Mouse (Mus musculus): ENCODE data around the gene Znrd1as. TPM values are rescaled to one million over a fixed set of nuclear protein-coding genes. Genes with fewer than 3 reads are reported as not detected.
"Not testable (repeated sequence)": the region's sequence is repeated elsewhere in the genome, so short reads cannot be mapped to it uniquely, and the experiment has no call there.

Znrd1as gene
- polyA plus RNA-seq, 1 experiment from 2014 or later = 6.6 TPM

- H3K4me3 ChIP-seq = 0 out of 2 replicates have a peak overlapping the region, but pooled peaks have one; percentile 13
Observed at GRCm38 (mm10) chr17:36988475-36988874, 30.1 kb downstream of the Znrd1as start.

GRCm38 (mm10) chr17:36989437-36989836 lies 31.0 kb downstream of the Znrd1as start, which contains the start of gene H2-M5:
TSS of gene H2-M5 (minus strand) at chr17:36989537.
- no peaks in the 10 kb centered on the region for H3K9me3 ChIP-seq (replicated peaks)
- H3K4me2 ChIP-seq (replicated peaks) = peak within 1 kb of the TSS; percentile 9; the same call in 1 of the 2 replicates
- WGBS = 24% methylated on average over 5 of the region's 5 CpGs
- no peak for ATAC-seq (ENCODE audit: low FRiP score)
- H3K27ac ChIP-seq = no peak within 1 kb of the TSS
- peaks cover 30% of the 10 kb centered on the region for H3K27me3 ChIP-seq
- no peaks in the 10 kb centered on the region for H3K4me1 ChIP-seq
- no peaks in the 10 kb centered on the region for H3K36me3 ChIP-seq
- 0 out of 2 replicates have a peak within 1 kb of the TSS, but pooled peaks have one; percentile 13 for H3K4me3 ChIP-seq
- 0 out of 2 replicates have a peak within 1 kb of the TSS, but pooled peaks have one; percentile 32 for H3K9ac ChIP-seq

More at GRCm38 (mm10) chr17:36988475-36988874, 30.1 kb downstream of the Znrd1as start:
- no peak for ATAC-seq (ENCODE audit: low FRiP score)
- Histone ChIP-seq H3K9ac (0 out of 2 replicates have a peak overlapping the region, but pooled peaks have one; percentile 32), H3K27me3 (peaks cover 30% of the 10 kb centered on the region), H3K9me3 (replicated peaks) (no peaks in the 10 kb centered on the region), H3K4me1 (no peaks in the 10 kb centered on the region), H3K36me3 (no peaks in the 10 kb centered on the region), H3K27ac (no peak overlapping the region), H3K4me2 (replicated peaks) (peak overlapping the region; percentile 9; the same call in 1 of the 2 replicates)
- WGBS = 8% methylated on average over 24 of the region's 24 CpGs

- 85% methylated on average over 6 of the region's 6 CpGs for WGBS
- H3K27me3 ChIP-seq = peaks cover 30% of the 10 kb centered on the region
- H3K4me3 ChIP-seq; H3K9me3 ChIP-seq (replicated peaks); H3K4me1 ChIP-seq; H3K27ac ChIP-seq; H3K9ac ChIP-seq; H3K4me2 ChIP-seq (replicated peaks); ATAC-seq (ENCODE audit: low FRiP score); H3K36me3 ChIP-seq: not testable (repeated sequence)
Observed at GRCm38 (mm10) chr17:36990630-36991029, 32.2 kb downstream of the Znrd1as start.

GRCm38 (mm10) chr17:36992336-36993104 lies 34.1 kb downstream of the Znrd1as start:
- H3K27me3 ChIP-seq = peaks cover 22% of the 10 kb centered on the region
- H3K27ac ChIP-seq = no peak overlapping the region
- H3K36me3 ChIP-seq = no peaks in the 10 kb centered on the region
- H3K4me3 ChIP-seq = no peak overlapping the region
- ATAC-seq (ENCODE audit: low FRiP score) = no peak
- no peak overlapping the region for H3K4me2 ChIP-seq (replicated peaks)
- WGBS = 83% methylated on average over 3 of the region's 3 CpGs
- H3K4me1 ChIP-seq = no peaks in the 10 kb centered on the region
- H3K9me3 ChIP-seq (replicated peaks) = no peaks in the 10 kb centered on the region
- H3K9ac ChIP-seq = no peak overlapping the region

GRCm38 (mm10) chr17:36993770-36994325 lies 35.5 kb downstream of the Znrd1as start:
- no peak overlapping the region for H3K27ac ChIP-seq
- H3K36me3 ChIP-seq = no peaks in the 10 kb centered on the region
- H3K4me2 ChIP-seq (replicated peaks) = no peak overlapping the region
- peaks cover 9% of the 10 kb centered on the region for H3K27me3 ChIP-seq
- no peaks in the 10 kb centered on the region for H3K4me1 ChIP-seq
- H3K4me3 ChIP-seq = no peak overlapping the region
- H3K9me3 ChIP-seq (replicated peaks) = no peaks in the 10 kb centered on the region
- no peak overlapping the region for H3K9ac ChIP-seq
- 85% methylated on average over 4 of the region's 4 CpGs for WGBS
- ATAC-seq (ENCODE audit: low FRiP score) = no peak

- H3K9ac ChIP-seq = no peak overlapping the region
- H3K36me3 ChIP-seq = no peaks in the 10 kb centered on the region
- peaks cover 2% of the 10 kb centered on the region for H3K27me3 ChIP-seq
- ATAC-seq (ENCODE audit: low FRiP score) = no peak
- WGBS = 81% methylated on average over 2 of the region's 2 CpGs
- H3K4me1 ChIP-seq = no peaks in the 10 kb centered on the region
- no peak overlapping the region for H3K4me3 ChIP-seq
- H3K4me2 ChIP-seq (replicated peaks) = no peak overlapping the region
- no peak overlapping the region for H3K27ac ChIP-seq
- no peaks in the 10 kb centered on the region for H3K9me3 ChIP-seq (replicated peaks)
Observed at GRCm38 (mm10) chr17:36994528-36994927, 36.1 kb downstream of the Znrd1as start.

- no peak overlapping the region for H3K4me2 ChIP-seq (replicated peaks)
- no peaks in the 10 kb centered on the region for H3K4me1 ChIP-seq
- WGBS = 64% methylated on average over 3 of the region's 3 CpGs
- no peak for ATAC-seq (ENCODE audit: low FRiP score)
- H3K9ac ChIP-seq = no peak overlapping the region
- H3K4me3 ChIP-seq = no peak overlapping the region
- H3K9me3 ChIP-seq (replicated peaks) = no peaks in the 10 kb centered on the region
- H3K27me3 ChIP-seq = no peaks in the 10 kb centered on the region
- H3K27ac ChIP-seq = no peak overlapping the region
- H3K36me3 ChIP-seq = no peaks in the 10 kb centered on the region
Observed at GRCm38 (mm10) chr17:36995448-36995847, 37.1 kb downstream of the Znrd1as start.

- Histone ChIP-seq H3K9ac (no peak overlapping the region), H3K9me3 (replicated peaks) (no peaks in the 10 kb centered on the region), H3K36me3 (no peaks in the 10 kb centered on the region), H3K27ac (no peak overlapping the region), H3K27me3 (no peaks in the 10 kb centered on the region), H3K4me3 (no peak overlapping the region), H3K4me1 (no peaks in the 10 kb centered on the region), H3K4me2 (replicated peaks) (no peak overlapping the region)
- WGBS = 27% methylated on average over 7 of the region's 7 CpGs
- ATAC-seq (ENCODE audit: low FRiP score) = no peak
Observed at GRCm38 (mm10) chr17:36997033-36997735, 38.8 kb downstream of the Znrd1as start.

- H3K9me3 ChIP-seq (replicated peaks) = no peaks in the 10 kb centered on the region
- no peaks in the 10 kb centered on the region for H3K36me3 ChIP-seq
- H3K4me3 ChIP-seq = no peak overlapping the region
- H3K27me3 ChIP-seq = no peaks in the 10 kb centered on the region
- H3K9ac ChIP-seq = no peak overlapping the region
- ATAC-seq (ENCODE audit: low FRiP score) = no peak
- 84% methylated on average over 2 of the region's 2 CpGs for WGBS
- H3K27ac ChIP-seq = no peak overlapping the region
- H3K4me2 ChIP-seq (replicated peaks) = no peak overlapping the region
- no peaks in the 10 kb centered on the region for H3K4me1 ChIP-seq
Observed at GRCm38 (mm10) chr17:36998477-36998876, 40.1 kb downstream of the Znrd1as start.

- ATAC-seq (ENCODE audit: low FRiP score) = no peak
- Histone ChIP-seq H3K9me3 (replicated peaks) (no peaks in the 10 kb centered on the region), H3K36me3 (peaks cover 13% of the 10 kb centered on the region), H3K4me2 (replicated peaks) (peak within 1 kb of the TSS; percentile 56), H3K4me1 (peaks cover 6% of the 10 kb centered on the region; the same call in 1 of the 2 replicates), H3K27me3 (no peaks in the 10 kb centered on the region), H3K4me3 (peak within 1 kb of the TSS; percentile 60), H3K27ac (peak within 1 kb of the TSS; percentile 95), H3K9ac (peak within 1 kb of the TSS; percentile 92; the same call in 1 of the 2 replicates)
- 97% methylated on average over 7 of the region's 7 CpGs for WGBS
Observed at GRCm38 (mm10) chr17:37000863-37001262, 42.5 kb downstream of the Znrd1as start, which contains the start of gene Zfp57. TSS of gene Zfp57 (plus strand) at chr17:37001163.

- peak overlapping the region; percentile 56 for H3K4me2 ChIP-seq (replicated peaks)
- WGBS = under 1% methylated on average over 49 of the region's 49 CpGs
- peak overlapping the region; percentile 95 for H3K27ac ChIP-seq
- ATAC-seq (ENCODE audit: low FRiP score) = peak; percentile 88
- H3K9me3 ChIP-seq (replicated peaks) = no peaks in the 10 kb centered on the region
- H3K27me3 ChIP-seq = no peaks in the 10 kb centered on the region
- peaks cover 6% of the 10 kb centered on the region; the same call in 1 of the 2 replicates for H3K4me1 ChIP-seq
- H3K36me3 ChIP-seq = peaks cover 29% of the 10 kb centered on the region
- peak overlapping the region; percentile 60 for H3K4me3 ChIP-seq
- peak overlapping the region; percentile 92 for H3K9ac ChIP-seq
Observed at GRCm38 (mm10) chr17:37002364-37003330, 44.3 kb downstream of the Znrd1as start.
